Comparison of ENCODE assay signal across 9 mouse cellular contexts in the genomic region with DNA sequence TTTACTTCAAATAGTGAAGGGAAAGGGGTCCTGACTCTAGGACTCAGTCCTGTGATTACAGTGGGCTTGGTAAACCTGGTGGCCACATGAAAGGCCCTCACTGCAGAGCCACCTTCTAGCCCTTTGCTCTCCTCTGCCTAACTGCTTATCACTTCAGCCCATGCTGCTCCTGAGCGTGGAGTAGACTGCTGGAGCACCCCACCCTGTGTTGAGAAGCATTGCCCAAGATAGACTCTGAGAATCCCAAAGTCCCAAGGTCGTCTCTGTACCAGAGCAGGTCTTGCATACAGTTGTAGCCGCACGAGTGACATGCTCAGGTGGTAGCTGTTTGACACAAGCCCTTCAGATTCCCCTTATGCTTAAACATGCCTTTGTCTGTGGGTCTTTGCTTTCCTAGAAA.
A peak's percentile ranks its signal among the peaks of the same experiment; 100 is the strongest.
DNase-seq lines count a peak whose midpoint lies in the region; ATAC-seq and TF ChIP-seq lines count a peak whose summit lies in the region.
"Had no signal": no experiment of that assay in that cellular context is flagged by ENCODE, and none has a peak within 500 bp of the region (broad histone marks: within the 10 kb centered on the region; RNA-seq: fewer than 3 reads in every experiment).

No protein-coding gene starts in this region.

- peaks cover 55% of the 10 kb centered on the region for H3K4me1 ChIP-seq in heart, embryonic 10.5 days
- H3K4me1 ChIP-seq in neural tube, embryonic 13.5 days (replicated peaks) = peaks cover 56% of the 10 kb centered on the region
- H3K4me1 ChIP-seq in neural tube, embryonic 15.5 days = peaks cover 47% of the 10 kb centered on the region
- H3K4me1 ChIP-seq in limb, embryonic 12.5 days (replicated peaks) = peaks cover 56% of the 10 kb centered on the region
- peaks cover 44% of the 10 kb centered on the region for H3K4me1 ChIP-seq in stomach, embryonic 16.5 days (ENCODE audit: control insufficient read depth, insufficient read depth, low read length)

- H3K36me3 ChIP-seq in heart, embryonic 10.5 days = no peaks in the 10 kb centered on the region
- H3K36me3 ChIP-seq in neural tube, embryonic 13.5 days = no peaks in the 10 kb centered on the region
- H3K36me3 ChIP-seq in neural tube, embryonic 15.5 days = no peaks in the 10 kb centered on the region
- H3K36me3 ChIP-seq in limb, embryonic 12.5 days = no peaks in the 10 kb centered on the region
- H3K36me3 ChIP-seq in stomach, embryonic 16.5 days (ENCODE audit: control insufficient read depth, insufficient read depth, low read length) = no peaks in the 10 kb centered on the region

- no peaks in the 10 kb centered on the region for H3K27me3 ChIP-seq in heart, embryonic 10.5 days (ENCODE audit: insufficient read depth, poor library complexity, severe bottlenecking)
- no peaks in the 10 kb centered on the region for H3K27me3 ChIP-seq in neural tube, embryonic 13.5 days
- H3K27me3 ChIP-seq in neural tube, embryonic 15.5 days (replicated peaks) = no peaks in the 10 kb centered on the region
- no peaks in the 10 kb centered on the region for H3K27me3 ChIP-seq in limb, embryonic 12.5 days
- no peaks in the 10 kb centered on the region for H3K27me3 ChIP-seq in stomach, embryonic 16.5 days (ENCODE audit: control insufficient read depth, insufficient read depth, low read length)

- WGBS in heart, embryonic 10.5 days = 33% methylated on average over 4 of the region's 4 CpGs
- 72% methylated on average over 4 of the region's 4 CpGs for WGBS in neural tube, embryonic 13.5 days
- WGBS in neural tube, embryonic 15.5 days = 70% methylated on average over 4 of the region's 4 CpGs
- WGBS in limb, embryonic 12.5 days = 68% methylated on average over 4 of the region's 4 CpGs
- 50% methylated on average over 4 of the region's 4 CpGs for WGBS in stomach, embryonic 16.5 days

- H3K27ac ChIP-seq in heart, embryonic 10.5 days = peak overlapping the region; percentile 84
- peak overlapping the region; percentile 42 for H3K27ac ChIP-seq in neural tube, embryonic 13.5 days (replicated peaks)
- no peak overlapping the region for H3K27ac ChIP-seq in neural tube, embryonic 15.5 days (replicated peaks)
- peak overlapping the region; percentile 67 for H3K27ac ChIP-seq in limb, embryonic 12.5 days
- H3K27ac ChIP-seq in stomach, embryonic 16.5 days (ENCODE audit: low read length) = peak overlapping the region; percentile 88
- no peak overlapping the region for H3K27ac ChIP-seq in left cerebral cortex, adult 2 months
- H3K27ac ChIP-seq: layer of hippocampus, adult 2 months had no signal

- no peak for TF ChIP-seq CTCF in left cerebral cortex, adult 2 months (IDR thresholded peaks at IDR 0.05)

- H3K9ac ChIP-seq in neural tube, embryonic 13.5 days = no peak overlapping the region
- no peak overlapping the region for H3K9ac ChIP-seq in neural tube, embryonic 15.5 days (replicated peaks)
- H3K9ac ChIP-seq in limb, embryonic 12.5 days (replicated peaks) = 0 out of 2 replicates have a peak overlapping the region, but pooled peaks have one; percentile 6
- 0 out of 2 replicates have a peak overlapping the region, but pooled peaks have one; percentile 12 for H3K9ac ChIP-seq in stomach, embryonic 16.5 days (ENCODE audit: low read length)

- no peaks in the 10 kb centered on the region for H3K9me3 ChIP-seq in heart, embryonic 10.5 days
- no peaks in the 10 kb centered on the region for H3K9me3 ChIP-seq in neural tube, embryonic 13.5 days
- H3K9me3 ChIP-seq in neural tube, embryonic 15.5 days (replicated peaks) = no peaks in the 10 kb centered on the region
- no peaks in the 10 kb centered on the region for H3K9me3 ChIP-seq in limb, embryonic 12.5 days
- H3K9me3 ChIP-seq in stomach, embryonic 16.5 days (replicated peaks; ENCODE audit: control insufficient read depth, low read length) = no peaks in the 10 kb centered on the region

- H3K4me3 ChIP-seq in heart, embryonic 10.5 days = peak overlapping the region; percentile 31
- H3K4me3 ChIP-seq in neural tube, embryonic 13.5 days = no peak overlapping the region
- H3K4me3 ChIP-seq in neural tube, embryonic 15.5 days (replicated peaks) = no peak overlapping the region
- no peak overlapping the region for H3K4me3 ChIP-seq in limb, embryonic 12.5 days (replicated peaks)
- 0 out of 2 replicates have a peak overlapping the region, but pooled peaks have one; percentile 11 for H3K4me3 ChIP-seq in stomach, embryonic 16.5 days (replicated peaks; ENCODE audit: low read length)
- H3K4me3 ChIP-seq in left cerebral cortex, adult 2 months = no peak overlapping the region
- H3K4me3 ChIP-seq: layer of hippocampus, adult 2 months had no signal

- intact Hi-C loops in left cerebral cortex, adult 2 months (cut with DNase I) = loop anchor here (10.0 kb wide), 1 partner anchor 431 kb away; the partner anchor contains the start of gene Rab1a

- peak; percentile 89 for DNase-seq in heart, embryonic 10.5 days (ENCODE audit: low spot score)
- DNase-seq in heart, adult 9 months (ENCODE audit: low spot score in 2 of 2) = no peak
- no peak for DNase-seq in cerebellum, adult 11 months
- no peak for DNase-seq in left cerebral cortex, adult 2 months (ENCODE audit: extremely low spot score in 1 of 2, low spot score in 2 of 2)

- peak overlapping the region; percentile 28; the same call in 1 of the 2 replicates for H3K4me2 ChIP-seq in neural tube, embryonic 13.5 days
- no peak overlapping the region for H3K4me2 ChIP-seq in neural tube, embryonic 15.5 days
- H3K4me2 ChIP-seq in limb, embryonic 12.5 days = peak overlapping the region; percentile 35; the same call in 1 of the 2 replicates
- peak overlapping the region; percentile 41 for H3K4me2 ChIP-seq in stomach, embryonic 16.5 days (ENCODE audit: low read depth, low read length)

- ATAC-seq in neural tube, embryonic 13.5 days (ENCODE audit: low read depth) = no peak
- ATAC-seq in neural tube, embryonic 15.5 days (ENCODE audit: low FRiP score) = no peak
- no peak for ATAC-seq in limb, embryonic 12.5 days (ENCODE audit: insufficient number of reproducible peaks, insufficient read depth, low FRiP score, low TSS enrichment, low read depth)
- ATAC-seq in stomach, embryonic 16.5 days (ENCODE audit: insufficient read depth, low FRiP score) = no peak

Comparison
In these comparisons a context has a peak if more than half of its experiments do, and no peak if none do; other contexts are left out.
1. H3K27ac ChIP-seq: peak in heart, embryonic 10.5 days (single experiment), neural tube, embryonic 13.5 days (single experiment), limb, embryonic 12.5 days (single experiment) and stomach, embryonic 16.5 days (single experiment); none in neural tube, embryonic 15.5 days (single experiment) and left cerebral cortex, adult 2 months (single experiment).
2. H3K4me3 ChIP-seq: peak in heart, embryonic 10.5 days (single experiment) and stomach, embryonic 16.5 days (single experiment); none in neural tube, embryonic 13.5 days (single experiment), neural tube, embryonic 15.5 days (single experiment), limb, embryonic 12.5 days (single experiment) and left cerebral cortex, adult 2 months (single experiment).
3. H3K9ac ChIP-seq: peak in limb, embryonic 12.5 days (single experiment) and stomach, embryonic 16.5 days (single experiment); none in neural tube, embryonic 13.5 days (single experiment) and neural tube, embryonic 15.5 days (single experiment).